Mouse (Mus musculus) cerebellum, postnatal 36 days (tissue): ENCODE data around the gene Gm28102.
"Not testable (repeated sequence)": the region's sequence is repeated elsewhere in the genome, so short reads cannot be mapped to it uniquely, and the experiment has no call there.

ENCODE experiments used
- DNase-seq, 2 experiments: peaks; one replicate each; pipeline ENCODE4 v3.0.0; 2021 to 2022; ENCODE audit warnings: mixed read lengths in 2 of 2

The Gm28102 gene

DNA sequence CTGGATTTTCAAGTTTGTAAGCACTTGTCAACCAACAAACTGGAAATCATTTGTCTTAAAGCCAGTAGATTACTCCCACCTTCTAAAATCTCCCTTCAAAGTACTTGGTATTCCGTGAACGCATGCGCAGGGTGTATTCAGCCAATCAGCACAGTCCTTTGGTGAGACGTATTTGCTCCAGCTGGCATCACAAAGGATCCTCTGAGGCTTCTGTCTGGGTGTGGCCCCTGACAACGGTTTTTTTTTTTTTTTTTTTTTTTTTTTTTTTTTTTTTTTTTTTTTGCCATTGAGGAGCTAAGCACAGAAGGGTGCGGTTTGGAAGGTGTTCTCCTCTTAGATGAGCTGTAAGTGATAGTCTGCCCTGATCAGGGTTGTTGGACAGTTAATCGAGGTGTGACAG, at the start of gene Gm28102:
TSS of gene Gm28102 (plus strand) at position 301 of the 400 bp plus-strand sequence.
- not testable (repeated sequence) for DNase-seq
